In the genomic region with DNA sequence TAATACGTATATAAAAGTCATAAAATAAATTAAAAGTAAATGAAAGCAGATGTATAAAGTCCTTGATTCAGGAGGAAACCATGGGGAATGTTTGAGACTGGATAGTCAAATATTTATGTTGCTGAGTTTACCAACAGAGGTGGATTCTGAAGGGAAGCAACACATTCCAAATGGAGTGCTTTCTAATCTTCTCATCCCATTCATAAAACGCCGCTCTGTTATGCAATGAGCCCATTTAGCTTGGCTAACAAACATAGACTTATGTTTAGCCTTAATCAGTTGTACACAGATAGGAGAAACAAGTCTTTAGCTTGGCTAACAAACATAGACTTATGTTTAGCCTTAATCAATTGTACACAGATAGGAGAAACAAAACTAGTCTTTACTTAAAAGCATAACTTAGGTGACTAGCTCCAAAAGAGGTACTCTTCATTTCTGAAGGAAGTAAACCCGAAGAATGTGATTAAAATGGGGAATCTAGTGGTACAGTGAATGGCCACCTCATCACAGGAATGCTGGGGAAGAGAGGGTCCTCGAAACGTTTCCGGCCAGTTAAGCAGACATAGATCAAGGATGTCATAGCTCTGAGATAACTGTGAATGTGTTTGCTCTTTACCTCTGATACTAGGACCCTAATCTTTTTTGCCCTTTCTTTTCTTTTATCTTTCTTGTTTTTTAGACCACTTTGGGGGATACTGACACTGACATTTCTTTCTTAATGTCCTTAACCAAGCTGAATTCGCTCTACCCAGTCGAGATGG, we compare ENCODE assay signal across 12 mouse cellular contexts. TPM values are rescaled to one million over a fixed set of nuclear protein-coding genes. Genes with fewer than 3 reads are reported as not detected.
DNase-seq lines count a peak whose midpoint lies in the region; ATAC-seq and TF ChIP-seq lines count a peak whose summit lies in the region.
"Had no signal": no experiment of that assay in that cellular context is flagged by ENCODE, and none has a peak within 500 bp of the region (broad histone marks: within the 10 kb centered on the region; RNA-seq: fewer than 3 reads in every experiment).

No protein-coding gene starts in this region.

- no peak for TF ChIP-seq CTCF in intestine, postnatal 0 days (IDR thresholded peaks at IDR 0.05; ENCODE audit: low read depth)

- no peak for ATAC-seq in intestine, embryonic 14.5 days (replicated peaks; ENCODE audit: low FRiP score, low TSS enrichment, low read depth)
- ATAC-seq in intestine, postnatal 0 days: no peak
- no peak for ATAC-seq in hindbrain, embryonic 11.5 days (ENCODE audit: low FRiP score)
- no peak for ATAC-seq in neural tube, embryonic 12.5 days (ENCODE audit: low FRiP score, low read depth)
- ATAC-seq: CD4-positive, CD25-positive, alpha-beta regulatory T cell, adult 4 months had no signal

- intact Hi-C loops in left cerebral cortex, postnatal 36 days (cut with DNase I): no loop called here

- no peaks in the 10 kb centered on the region for H3K36me3 ChIP-seq in intestine, embryonic 14.5 days (ENCODE audit: control insufficient read depth, insufficient read depth, low read length)
- no peaks in the 10 kb centered on the region for H3K36me3 ChIP-seq in intestine, postnatal 0 days (ENCODE audit: control insufficient read depth, insufficient read depth)
- no peaks in the 10 kb centered on the region for H3K36me3 ChIP-seq in embryonic facial prominence, embryonic 10.5 days (replicated peaks)
- no peaks in the 10 kb centered on the region for H3K36me3 ChIP-seq in hindbrain, embryonic 11.5 days (ENCODE audit: control insufficient read depth, insufficient read depth, low read length)
- H3K36me3 ChIP-seq in neural tube, embryonic 12.5 days: no peaks in the 10 kb centered on the region
- H3K36me3 ChIP-seq in heart, embryonic 10.5 days: no peaks in the 10 kb centered on the region
- H3K36me3 ChIP-seq: heart, embryonic 15.5 days; liver, embryonic 13.5 days had no signal

- no peak overlapping the region for H3K4me3 ChIP-seq in intestine, embryonic 14.5 days (ENCODE audit: low read depth, low read length)
- no peak overlapping the region for H3K4me3 ChIP-seq in intestine, postnatal 0 days (ENCODE audit: low read depth, low read length)
- peak overlapping the region; percentile 56 for H3K4me3 ChIP-seq in embryonic facial prominence, embryonic 10.5 days
- H3K4me3 ChIP-seq in hindbrain, embryonic 11.5 days (ENCODE audit: low read depth, low read length): peak overlapping the region; percentile 56
- peak overlapping the region; percentile 56 for H3K4me3 ChIP-seq in neural tube, embryonic 12.5 days
- H3K4me3 ChIP-seq in heart, embryonic 10.5 days: no peak overlapping the region
- H3K4me3 ChIP-seq: liver, embryonic 13.5 days had no signal

- 60% methylated on average over 9 of the region's 9 CpGs for WGBS in intestine, embryonic 14.5 days
- WGBS in intestine, postnatal 0 days: 54% methylated on average over 9 of the region's 9 CpGs
- 58% methylated on average over 9 of the region's 9 CpGs for WGBS in embryonic facial prominence, embryonic 10.5 days
- WGBS in hindbrain, embryonic 11.5 days: 57% methylated on average over 9 of the region's 9 CpGs
- WGBS in neural tube, embryonic 12.5 days: 52% methylated on average over 9 of the region's 9 CpGs
- 56% methylated on average over 9 of the region's 9 CpGs for WGBS in heart, embryonic 10.5 days

- H3K4me1 ChIP-seq in intestine, embryonic 14.5 days (replicated peaks; ENCODE audit: control insufficient read depth, insufficient read depth, low read length): 0 out of 2 replicates have a peak, but pooled peaks cover 6% of the 10 kb centered on the region
- no peaks in the 10 kb centered on the region for H3K4me1 ChIP-seq in intestine, postnatal 0 days (replicated peaks; ENCODE audit: control insufficient read depth, insufficient read depth, low read length)
- H3K4me1 ChIP-seq in embryonic facial prominence, embryonic 10.5 days: peaks cover 10% of the 10 kb centered on the region
- H3K4me1 ChIP-seq in hindbrain, embryonic 11.5 days (replicated peaks; ENCODE audit: control insufficient read depth, insufficient read depth, low read length): no peaks in the 10 kb centered on the region
- H3K4me1 ChIP-seq in neural tube, embryonic 12.5 days: 0 out of 2 replicates have a peak, but pooled peaks cover 6% of the 10 kb centered on the region
- H3K4me1 ChIP-seq in heart, embryonic 10.5 days: peaks cover 9% of the 10 kb centered on the region
- H3K4me1 ChIP-seq: liver, embryonic 13.5 days had no signal

- DNase-seq in intestine, embryonic 14.5 days (ENCODE audit: low spot score): no peak
- DNase-seq in embryonic facial prominence, embryonic 10.5 days (ENCODE audit: low spot score): no peak
- DNase-seq in hindbrain, embryonic 11.5 days (ENCODE audit: low spot score): peak; percentile 10
- DNase-seq in heart, embryonic 10.5 days (ENCODE audit: low spot score): no peak
- no peak for DNase-seq in layer of hippocampus, postnatal 36 days
- DNase-seq in left cerebral cortex, postnatal 36 days (ENCODE audit: low spot score in 2 of 2): no peak

- no peaks in the 10 kb centered on the region for H3K9me3 ChIP-seq in intestine, embryonic 14.5 days (ENCODE audit: control insufficient read depth, low read length)
- no peaks in the 10 kb centered on the region for H3K9me3 ChIP-seq in intestine, postnatal 0 days (ENCODE audit: control insufficient read depth)
- H3K9me3 ChIP-seq in embryonic facial prominence, embryonic 10.5 days: no peaks in the 10 kb centered on the region
- H3K9me3 ChIP-seq in hindbrain, embryonic 11.5 days (ENCODE audit: control insufficient read depth, low read length): no peaks in the 10 kb centered on the region
- no peaks in the 10 kb centered on the region for H3K9me3 ChIP-seq in neural tube, embryonic 12.5 days
- H3K9me3 ChIP-seq in heart, embryonic 10.5 days: no peaks in the 10 kb centered on the region
- H3K9me3 ChIP-seq: heart, embryonic 15.5 days; liver, embryonic 13.5 days had no signal

- peak overlapping the region; percentile 86; the same call in 1 of the 2 replicates for H3K4me2 ChIP-seq in intestine, embryonic 14.5 days (ENCODE audit: low read length)
- H3K4me2 ChIP-seq in intestine, postnatal 0 days (replicated peaks; ENCODE audit: low read depth): no peak overlapping the region
- peak overlapping the region; percentile 68 for H3K4me2 ChIP-seq in hindbrain, embryonic 11.5 days (replicated peaks; ENCODE audit: low read depth, low read length)
- H3K4me2 ChIP-seq in neural tube, embryonic 12.5 days (replicated peaks): peak overlapping the region; percentile 69

- no peak overlapping the region for H3K9ac ChIP-seq in intestine, embryonic 14.5 days (ENCODE audit: low read length)
- H3K9ac ChIP-seq in intestine, postnatal 0 days (ENCODE audit: low read depth, low read length): no peak overlapping the region
- peak overlapping the region; percentile 68 for H3K9ac ChIP-seq in hindbrain, embryonic 11.5 days (ENCODE audit: low read depth, low read length)
- peak overlapping the region; percentile 52 for H3K9ac ChIP-seq in neural tube, embryonic 12.5 days
- H3K9ac ChIP-seq: heart, embryonic 15.5 days; liver, embryonic 13.5 days had no signal

- H3K27me3 ChIP-seq in intestine, embryonic 14.5 days (replicated peaks; ENCODE audit: control insufficient read depth, insufficient read depth, low read length): peaks cover 6% of the 10 kb centered on the region; the same call in 1 of the 2 replicates
- peaks cover 9% of the 10 kb centered on the region; the same call in 1 of the 2 replicates for H3K27me3 ChIP-seq in intestine, postnatal 0 days (replicated peaks; ENCODE audit: control insufficient read depth, insufficient read depth, low read length)
- peaks cover 11% of the 10 kb centered on the region for H3K27me3 ChIP-seq in embryonic facial prominence, embryonic 10.5 days (replicated peaks; ENCODE audit: low read depth, poor library complexity, severe bottlenecking)
- H3K27me3 ChIP-seq in hindbrain, embryonic 11.5 days (ENCODE audit: control insufficient read depth, insufficient read depth, low read length): no peaks in the 10 kb centered on the region
- H3K27me3 ChIP-seq in neural tube, embryonic 12.5 days (replicated peaks): no peaks in the 10 kb centered on the region
- 0 out of 2 replicates have a peak, but pooled peaks cover 4% of the 10 kb centered on the region for H3K27me3 ChIP-seq in heart, embryonic 10.5 days (ENCODE audit: insufficient read depth, poor library complexity, severe bottlenecking)

- H3K27ac ChIP-seq in intestine, embryonic 14.5 days (ENCODE audit: low read depth): no peak overlapping the region
- H3K27ac ChIP-seq in intestine, postnatal 0 days (ENCODE audit: low read depth, low read length): no peak overlapping the region
- no peak overlapping the region for H3K27ac ChIP-seq in embryonic facial prominence, embryonic 10.5 days (replicated peaks)
- H3K27ac ChIP-seq in hindbrain, embryonic 11.5 days (ENCODE audit: low read depth, low read length): peak overlapping the region; percentile 72; the same call in 1 of the 2 replicates
- peak overlapping the region; percentile 54; the same call in 1 of the 2 replicates for H3K27ac ChIP-seq in neural tube, embryonic 12.5 days
- H3K27ac ChIP-seq in heart, embryonic 10.5 days: no peak overlapping the region
- H3K27ac ChIP-seq: heart, embryonic 15.5 days; liver, embryonic 13.5 days had no signal

RNA-seq across cellular contexts. Expression of a gene that starts 1.6 kb away (rescaled TPM):
- polyA plus RNA-seq in intestine, embryonic 14.5 days (2014; fragmentation: Nextera tagmentation; extraction: Ambion mirVana): 5.5 and 8.3 TPM in 2 replicates
- 3.0 TPM in 2 replicates for polyA plus RNA-seq in intestine, postnatal 0 days (2015; fragmentation: Nextera tagmentation; extraction: Ambion mirVana)
- polyA plus RNA-seq in embryonic facial prominence, embryonic 10.5 days (2016; fragmentation: Nextera tagmentation; extraction: Ambion mirVana): 2.9 TPM in 2 replicates
- 49.1 and 60.1 TPM in 2 replicates for polyA plus RNA-seq in hindbrain, embryonic 11.5 days (2014; fragmentation: Nextera tagmentation; extraction: Ambion mirVana)
- polyA plus RNA-seq in neural tube, embryonic 12.5 days (2016; fragmentation: Nextera tagmentation; extraction: Ambion mirVana): 92.4 and 112 TPM in 2 replicates
- 0.09 and 0.54 TPM in 2 replicates for polyA plus RNA-seq in heart, embryonic 10.5 days (2016; fragmentation: Nextera tagmentation; extraction: Ambion mirVana)
- 100 to 1,000 TPM; 176 to 187 TPM for total RNA-seq in layer of hippocampus, postnatal 36 days (2021)
- 100 to 1,000 TPM; 155 to 184 TPM for total RNA-seq in left cerebral cortex, postnatal 36 days (2021)
- total RNA-seq: megakaryocyte-erythroid progenitor cell, adult 5-6 weeks had no signal

Comparison
In these comparisons a context has a peak if more than half of its experiments do, and no peak if none do; other contexts are left out.
1. H3K27ac ChIP-seq: peak in hindbrain, embryonic 11.5 days (single experiment) and neural tube, embryonic 12.5 days (single experiment); none in intestine, embryonic 14.5 days (single experiment), intestine, postnatal 0 days (single experiment), embryonic facial prominence, embryonic 10.5 days (single experiment) and heart, embryonic 10.5 days (single experiment).
2. H3K4me3 ChIP-seq: peak in embryonic facial prominence, embryonic 10.5 days (single experiment), hindbrain, embryonic 11.5 days (single experiment) and neural tube, embryonic 12.5 days (single experiment); none in intestine, embryonic 14.5 days (single experiment), intestine, postnatal 0 days (single experiment) and heart, embryonic 10.5 days (single experiment).
3. H3K9ac ChIP-seq: peak in hindbrain, embryonic 11.5 days (single experiment) and neural tube, embryonic 12.5 days (single experiment); none in intestine, embryonic 14.5 days (single experiment) and intestine, postnatal 0 days (single experiment).